Mouse (Mus musculus) bone marrow macrophage, adult 2 months (primary cell): ENCODE results near the gene Npas2.

Source experiments
- CTCF ChIP-seq: IDR thresholded peaks from 2 replicates; pipeline ENCODE4 v1.5.1; 2012; ENCODE audit warnings: low read depth, mild to moderate bottlenecking, low read length, moderate library complexity
- POLR2A ChIP-seq: IDR thresholded peaks from 2 replicates; pipeline ENCODE4 v1.6.1; 2012; ENCODE audit warnings: mild to moderate bottlenecking, low read depth, low read length, borderline replicate concordance

DNA sequence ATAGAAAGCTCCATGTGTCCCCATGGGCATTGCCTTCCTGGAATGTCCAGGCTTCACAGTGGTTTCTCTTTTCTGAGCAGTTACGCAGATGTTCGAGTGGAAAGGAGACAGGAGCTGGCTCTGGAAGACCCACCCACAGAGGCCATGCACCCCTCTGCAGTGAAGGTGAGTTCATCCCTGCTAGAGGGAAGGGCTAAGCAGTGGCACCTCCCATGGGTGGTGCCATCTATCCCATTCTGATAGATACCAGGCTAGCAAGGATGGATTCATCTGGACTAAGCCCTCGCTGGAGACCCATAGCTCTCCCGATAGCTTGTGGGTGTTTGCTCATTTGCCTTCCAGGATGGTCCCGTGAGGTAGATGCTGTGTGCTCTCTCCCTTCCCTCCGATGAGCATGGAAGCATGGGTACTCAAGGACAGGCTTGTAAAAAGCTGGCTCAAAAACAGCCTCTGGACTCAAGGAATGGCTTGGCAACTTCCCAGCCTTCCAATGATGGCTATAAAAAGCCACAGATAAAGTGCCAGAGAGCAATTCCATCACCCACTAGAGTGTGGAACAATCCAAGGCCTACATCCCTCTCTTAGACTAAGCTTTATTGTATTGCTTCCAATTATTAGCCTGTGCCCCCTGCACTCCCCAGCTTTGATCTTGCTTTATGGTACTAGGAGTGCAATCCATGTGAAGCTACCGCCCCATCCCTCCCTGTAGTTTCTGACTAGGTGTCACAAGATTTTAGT, 137.5 kb downstream of the Npas2 start:
- no peak for TF ChIP-seq POLR2A
- TF ChIP-seq CTCF: no peak
